Mouse (Mus musculus): ENCODE data around the gene Tgfbi.

The Tgfbi gene

DNA sequence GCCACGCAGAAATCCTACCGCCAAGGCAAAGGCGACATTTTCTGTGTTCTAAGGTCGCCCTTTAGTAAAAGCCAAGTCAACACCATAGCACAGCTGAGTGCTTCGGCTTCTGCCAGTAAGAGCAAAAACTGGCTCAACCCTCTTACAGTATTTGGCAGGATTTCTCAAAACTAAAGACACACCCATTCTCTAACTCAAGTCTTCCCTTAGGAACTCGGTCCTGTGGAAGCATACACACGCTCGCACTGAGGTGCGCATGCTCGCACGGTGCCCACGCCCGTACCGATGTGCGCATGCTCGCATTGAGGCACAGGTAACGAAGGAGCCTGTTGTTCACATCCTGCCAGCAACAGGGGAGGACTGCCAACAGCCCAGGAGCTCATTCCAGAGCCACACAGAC, 73.0 kb downstream of the Tgfbi start:
- in situ Hi-C loops (cut with MboI, MseI) = no loop called here

DNA sequence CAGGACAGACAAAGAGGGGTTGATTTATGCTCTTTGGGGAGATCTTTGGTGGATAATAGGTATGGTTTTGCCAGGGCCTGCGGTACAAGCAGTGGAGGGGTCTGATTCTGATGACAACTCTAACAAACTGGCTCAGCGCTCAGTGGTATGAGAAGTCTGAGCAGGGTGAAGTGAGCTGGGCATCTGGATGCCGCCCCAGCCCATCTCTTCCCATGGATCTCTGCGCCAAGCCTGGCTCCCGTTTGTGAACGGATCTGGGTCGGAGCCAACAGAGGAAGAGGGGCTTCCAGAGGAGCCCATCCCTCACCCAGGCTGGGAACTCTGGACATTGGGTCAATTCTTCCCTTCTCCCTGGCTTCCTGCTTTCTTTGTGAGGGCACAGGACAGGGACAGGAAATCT, 74.0 kb downstream of the Tgfbi start:
- in situ Hi-C loops (cut with MboI, MseI) = no loop called here
